Mouse (Mus musculus) thymus, adult 2 months (tissue): ENCODE data around the gene Tex9. TPM values are rescaled to one million over a fixed set of nuclear protein-coding genes. Genes with fewer than 3 reads are reported as not detected.
"Not testable (repeated sequence)": the region's sequence is repeated elsewhere in the genome, so short reads cannot be mapped to it uniquely, and the experiment has no call there.

Experiments used
- DNase-seq: peaks from one replicate; pipeline ENCODE4 v3.0.0; 2021
- H3K27ac ChIP-seq: fragments of 200-500 bp; 2 replicates; pipeline ENCODE4 v1.5.1; 2012; ENCODE audit warnings: low read length, control low read depth; ENCODE audit not compliant: control insufficient read depth, insufficient read depth
- H3K27me3 ChIP-seq: fragments of 200-500 bp; 2 replicates; pipeline ENCODE4 v1.6.1; 2012; ENCODE audit warnings: mild to moderate bottlenecking, low read length, moderate library complexity, mixed read lengths; ENCODE audit not compliant: control insufficient read depth, insufficient read depth
- H3K36me3 ChIP-seq: fragments of 200-500 bp; 2 replicates; pipeline ENCODE4 v1.6.1; 2012; ENCODE audit warnings: mild to moderate bottlenecking, low read length, moderate library complexity; ENCODE audit not compliant: control insufficient read depth, insufficient read depth
- H3K4me1 ChIP-seq: fragments of 200-500 bp; replicated peaks from 2 replicates; pipeline ENCODE4 v1.6.1; 2012; ENCODE audit warnings: low read length; ENCODE audit not compliant: control insufficient read depth, insufficient read depth
- H3K4me3 ChIP-seq: fragments of 200-500 bp; 2 replicates; pipeline ENCODE4 v1.5.1; 2012; ENCODE audit warnings: mild to moderate bottlenecking, low read length, control low read depth, moderate library complexity; ENCODE audit not compliant: control insufficient read depth, insufficient read depth
- CTCF ChIP-seq: fragments of 200-500 bp; IDR thresholded peaks from 2 replicates; pipeline ENCODE4 v1.5.1; 2012; ENCODE audit warnings: mild to moderate bottlenecking, control low read depth, low read length, moderate library complexity, borderline replicate concordance; ENCODE audit not compliant: control insufficient read depth, poor library complexity, insufficient read depth; ENCODE audit errors: extremely low read depth
- POLR2A ChIP-seq: fragments of 200-500 bp; IDR thresholded peaks from 2 replicates; pipeline ENCODE4 v1.6.1; 2012; ENCODE audit warnings: mild to moderate bottlenecking, low read length, control low read depth, moderate library complexity; ENCODE audit not compliant: control insufficient read depth, poor library complexity, insufficient read depth; ENCODE audit errors: extremely low read depth
- WGBS: fragments of 180-500 bp; shearing (Covaris S2); methylation state at CpG from one replicate; pipeline ENCODE4 v1.1.7; 2018; 5-methylcytosine and 5-hydroxymethylcytosine counted together
- polyA plus RNA-seq: library from polyadenylated mRNA; depleted of rRNA; stranded (reverse); fragments of >200 nt; gene quantifications from 2 replicates; pipeline ENCODE4 v1.2.3, GENCODE M21; 2012; rRNA removed

Tex9 gene
- polyA plus RNA-seq, 1 experiment = 5.1 TPM

GRCm38 (mm10) chr9:72403421-72403820, 88.6 kb downstream of the Tex9 start:
- no peaks in the 10 kb centered on the region for H3K36me3 ChIP-seq
- peaks cover 59% of the 10 kb centered on the region for H3K4me1 ChIP-seq
- no peak for TF ChIP-seq CTCF
- TF ChIP-seq POLR2A = no peak
- 46% methylated on average over 6 of the region's 6 CpGs for WGBS
- no peaks in the 10 kb centered on the region for H3K27me3 ChIP-seq
- peak overlapping the region; percentile 76 for H3K27ac ChIP-seq
- H3K4me3 ChIP-seq = no peak overlapping the region
- peak; percentile 53 for DNase-seq

- not testable (repeated sequence) for H3K27me3 ChIP-seq, DNase-seq, H3K4me3 ChIP-seq, H3K36me3 ChIP-seq
- Histone ChIP-seq H3K4me1 (peaks cover 66% of the 10 kb centered on the region), H3K27ac (peak overlapping the region; percentile 42; the same call in 1 of the 2 replicates)
- 84% methylated on average over 4 of the region's 4 CpGs for WGBS
Observed at GRCm38 (mm10) chr9:72401769-72402168, 90.2 kb downstream of the Tex9 start.

Other genes starting within 250 kb of the Tex9 start
- gene Zfp280d, start 217.4 kb downstream of the Tex9 start, polyA plus RNA-seq = 38.4 and 38.7 TPM in 2 replicates
- 7.4 and 8.1 TPM in 2 replicates for gene Mns1, start 54.2 kb downstream of the Tex9 start, polyA plus RNA-seq
- gene Rfx7, start 40.0 kb upstream of the Tex9 start, polyA plus RNA-seq = 21.2 and 22.3 TPM in 2 replicates
- 71.7 and 80.4 TPM in 2 replicates for gene Nedd4, start 170.1 kb upstream of the Tex9 start, polyA plus RNA-seq